Mouse (Mus musculus) gastrocnemius, adult 8-10 months (tissue): ENCODE data around the gene Ryk. TPM values are rescaled to one million over a fixed set of nuclear protein-coding genes. Genes with fewer than 3 reads are reported as not detected.

Experiments
- DNase-seq, 2 experiments: peaks; one replicate each; pipeline ENCODE4 v3.0.0; 2022; ENCODE audit warnings: low spot score in 2 of 2
- total RNA-seq, 4 experiments: library from RNA; stranded (reverse); gene quantifications; 2 replicates each; pipeline ENCODE4 v1.2.4; 2022

Gene Ryk
- total RNA-seq, result 10 to 100 TPM; 51.3 to 60.1 (median 53.4) TPM

DNA sequence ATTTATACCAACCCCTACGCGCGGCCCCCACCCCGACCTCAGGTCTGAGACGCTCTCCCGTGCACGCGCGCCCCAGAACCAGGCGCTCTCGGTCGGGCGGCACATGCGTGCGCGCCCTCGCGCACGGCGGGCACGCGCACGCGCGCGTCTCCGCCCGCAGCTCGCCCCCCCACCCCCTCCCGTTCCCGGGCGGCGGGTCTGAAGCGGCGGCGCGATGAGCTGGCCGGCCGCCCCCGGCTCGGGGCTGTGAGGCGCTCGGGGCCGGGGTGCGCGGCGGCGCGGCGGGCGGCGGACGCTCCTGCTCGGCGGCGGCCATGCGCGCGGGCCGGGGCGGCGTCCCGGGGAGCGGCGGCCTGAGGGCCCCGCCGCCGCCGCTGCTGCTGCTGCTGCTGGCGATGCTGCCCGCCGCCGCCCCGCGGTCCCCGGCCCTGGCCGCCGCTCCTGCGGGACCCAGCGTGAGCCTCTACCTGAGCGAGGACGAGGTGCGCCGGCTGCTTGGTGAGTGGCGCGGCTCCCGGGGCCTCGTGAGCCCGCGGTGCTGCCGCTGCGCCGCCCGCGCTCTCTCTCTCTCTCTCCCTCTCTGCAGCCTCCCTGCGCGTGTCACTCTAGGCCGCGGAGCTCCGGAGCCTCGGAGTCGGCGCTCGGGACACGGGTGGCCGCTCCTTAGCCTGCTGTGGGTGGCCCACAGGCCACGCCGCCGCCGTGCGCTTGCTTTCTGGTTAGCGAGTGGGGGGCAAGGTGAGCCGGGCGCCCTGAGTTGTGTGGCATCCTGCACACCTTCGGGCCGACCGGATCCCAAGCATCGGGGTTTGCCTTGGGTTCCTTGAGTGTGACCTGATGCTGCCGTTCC is at the start of gene Ryk:
TSS of gene Ryk (plus strand) at position 176 of the 850 bp plus-strand sequence.
- DNase-seq, result peak; percentile 77 to 82

DNA sequence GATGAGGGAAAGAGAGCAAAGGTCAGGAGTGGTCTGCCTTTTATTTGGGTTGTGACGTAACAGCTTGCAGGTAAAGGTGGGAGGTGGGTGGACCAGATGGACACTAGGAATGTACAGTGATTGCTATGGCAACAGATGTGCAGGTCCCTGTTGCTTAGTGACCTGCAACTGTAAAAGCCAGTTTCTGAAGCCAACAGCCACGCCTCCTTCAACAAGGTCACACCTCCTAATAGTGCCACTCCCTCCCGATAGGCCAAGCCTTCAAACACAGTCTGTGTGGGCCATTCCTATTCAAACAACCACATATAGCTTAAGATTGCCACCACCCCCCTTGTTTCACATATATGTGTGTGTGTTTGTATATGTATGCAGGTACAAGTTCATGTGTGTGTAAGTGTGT is 45.2 kb upstream of the Ryk start:
- DNase-seq, result no peak

DNA sequence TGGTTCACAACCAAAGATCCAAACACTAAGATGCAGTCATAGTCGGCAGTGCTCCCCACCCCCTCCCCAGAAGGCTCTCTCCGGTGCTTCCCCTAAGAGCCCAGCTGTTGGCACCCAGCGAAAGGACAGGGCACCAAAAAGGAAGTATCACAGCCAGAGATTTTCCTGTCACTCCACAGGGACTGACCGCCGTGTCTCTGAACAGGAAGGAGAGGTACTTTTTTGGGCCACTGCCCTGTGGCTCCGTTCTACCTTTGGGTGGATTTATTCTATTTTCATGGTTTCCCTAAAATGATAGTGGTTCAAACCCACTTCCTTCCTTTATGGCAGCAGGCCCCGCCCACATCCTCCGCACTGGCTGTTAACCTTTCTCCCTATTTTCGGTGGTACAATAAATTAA is 42.9 kb upstream of the Ryk start:
- no peak for DNase-seq

DNA sequence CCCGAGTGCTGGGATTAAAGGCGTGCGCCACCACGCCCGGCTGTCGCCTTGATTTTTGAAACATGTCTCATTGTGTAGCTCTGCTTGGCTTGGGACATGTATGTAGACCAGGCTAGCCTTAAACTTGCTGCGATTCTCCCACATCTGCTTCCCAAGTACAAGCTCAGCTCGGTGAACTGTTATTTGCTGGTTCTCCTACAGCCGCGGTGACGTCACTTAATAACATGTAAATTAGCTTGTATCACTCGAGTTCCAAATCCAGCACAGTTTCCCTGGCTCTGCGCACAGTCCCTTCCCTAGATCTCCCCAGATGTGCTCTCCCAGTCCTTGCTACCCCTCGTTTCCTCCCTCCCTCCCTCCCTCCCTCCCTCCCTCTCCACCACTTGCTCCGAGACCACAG is 41.9 kb upstream of the Ryk start:
- no peak for DNase-seq

DNA sequence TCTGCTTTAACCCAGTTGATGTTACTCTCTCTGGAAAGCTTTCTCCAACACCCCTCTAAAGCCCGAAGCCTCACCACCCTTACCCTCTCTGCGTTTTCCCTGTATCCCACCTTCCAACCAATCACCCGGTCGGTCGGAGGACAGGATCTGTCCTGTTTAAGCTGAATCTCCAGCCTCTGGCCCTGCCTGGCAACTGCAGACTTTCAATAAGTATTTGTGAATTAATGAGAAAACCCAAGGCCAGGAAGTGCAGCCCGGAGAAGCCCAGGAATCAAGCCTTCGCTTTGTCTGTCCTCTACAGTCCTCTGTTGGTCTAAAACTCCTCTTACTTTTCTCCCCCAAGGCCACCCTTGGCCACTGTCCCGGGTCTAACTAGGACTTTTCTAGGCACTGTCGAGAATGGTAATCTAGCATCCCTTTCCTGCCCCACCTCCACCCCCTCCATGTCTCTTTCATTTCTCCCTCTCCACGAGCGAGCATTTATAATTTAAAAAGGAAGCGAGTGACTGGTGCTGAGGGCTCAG is 41.4 kb upstream of the Ryk start:
- no peak for DNase-seq

DNA sequence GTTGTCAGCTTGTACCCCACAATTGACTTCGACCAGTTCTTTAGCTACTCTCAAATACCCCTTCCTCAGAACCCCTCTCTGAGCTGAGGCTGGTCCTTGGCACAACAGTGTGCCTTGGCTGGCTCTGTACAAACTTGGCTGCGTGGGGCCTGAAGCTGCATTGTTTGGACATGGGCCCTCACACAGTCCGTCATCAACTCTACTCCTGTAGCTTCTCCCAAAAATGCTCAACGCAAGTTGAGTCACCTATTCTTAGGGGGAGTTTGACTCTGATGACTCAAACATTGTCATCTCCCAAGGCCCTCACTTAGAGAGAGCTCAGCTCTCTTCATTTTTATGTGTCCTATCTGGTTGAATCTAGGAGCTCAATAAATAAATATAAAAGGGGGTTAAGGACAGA is 36.3 kb upstream of the Ryk start:
- DNase-seq, result no peak

DNA sequence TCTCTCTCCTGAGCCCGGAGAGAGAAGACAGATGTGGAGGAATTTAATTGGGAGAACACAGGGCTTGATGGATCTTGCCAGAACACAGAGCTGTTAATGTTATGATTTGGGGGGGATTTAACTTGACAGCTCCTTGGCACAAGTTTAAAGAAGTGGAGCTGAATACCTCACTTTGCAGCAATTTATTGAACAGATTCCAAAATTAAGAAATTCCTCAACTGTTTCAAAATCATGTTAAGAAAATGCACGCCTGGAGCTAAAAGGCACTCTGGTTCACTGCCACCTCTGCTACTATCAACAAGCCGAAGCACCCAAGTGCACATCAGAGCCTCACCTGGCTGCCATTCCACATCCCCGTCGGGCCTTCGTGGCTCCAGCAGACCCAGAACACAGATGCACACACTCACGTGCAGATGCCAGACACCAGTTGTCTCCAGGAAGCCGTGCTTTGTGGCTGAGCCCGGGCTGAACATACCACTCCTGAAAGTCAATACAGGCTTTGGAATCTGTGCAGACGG is 28.6 kb upstream of the Ryk start:
- DNase-seq, result no peak

DNA sequence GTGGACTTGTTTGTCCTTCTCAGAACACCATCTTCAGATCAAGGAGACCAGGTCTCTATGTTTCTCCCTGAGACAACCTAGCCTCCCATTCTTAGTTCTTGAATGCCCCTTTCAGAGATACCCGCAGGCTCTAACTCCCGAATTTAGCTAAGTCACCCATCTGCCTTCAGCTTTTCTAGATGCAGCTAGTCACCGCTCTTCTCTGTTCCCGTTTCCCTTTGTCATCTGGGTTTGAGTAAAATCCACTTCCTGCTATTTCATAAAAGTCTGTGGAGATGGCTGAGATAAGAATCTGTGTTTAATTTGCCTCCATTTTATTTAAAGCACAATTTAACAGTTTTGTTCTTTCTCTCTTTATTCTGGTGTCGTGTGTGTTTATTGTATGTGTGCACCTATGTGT is 23.5 kb upstream of the Ryk start:
- no peak for DNase-seq

DNA sequence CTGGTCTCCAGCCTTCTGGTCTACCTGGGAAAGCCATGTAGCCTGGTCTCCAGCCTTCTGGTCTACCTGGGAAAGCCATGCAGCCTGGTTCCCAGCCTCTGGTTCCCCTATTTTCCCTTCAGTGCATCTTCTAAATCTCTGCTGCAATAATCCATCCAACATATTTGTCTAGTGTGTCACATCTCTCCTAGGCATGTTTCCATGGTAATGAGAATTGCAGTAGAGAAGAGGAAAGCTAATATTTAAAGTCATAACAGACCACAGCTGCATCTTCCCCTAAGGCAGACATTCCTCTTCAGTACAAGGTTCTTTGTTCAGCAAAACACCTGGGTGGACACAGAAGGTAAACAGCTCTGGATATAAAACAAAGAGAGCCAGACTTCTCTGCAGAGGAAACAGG is 16.5 kb upstream of the Ryk start:
- no peak for DNase-seq

DNA sequence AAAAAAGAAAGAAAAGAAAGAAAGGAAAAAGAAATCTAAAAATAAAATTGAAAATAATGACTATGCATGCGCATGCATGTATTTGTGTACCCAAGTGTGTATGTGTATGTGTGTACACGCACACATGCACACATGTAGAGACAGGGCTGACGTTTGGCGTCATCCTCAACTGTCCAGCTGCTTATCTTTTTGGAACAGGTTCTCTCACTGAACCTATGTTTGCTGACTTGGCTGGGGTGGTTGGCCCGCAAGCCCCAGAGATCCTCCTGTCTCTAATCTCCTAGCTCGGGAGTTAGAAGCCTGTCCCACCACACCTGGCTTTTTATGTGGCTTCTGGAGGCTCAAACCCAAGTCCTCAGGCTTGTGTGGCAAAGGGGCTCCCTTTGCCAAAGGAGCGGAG is 6.1 kb upstream of the Ryk start:
- no peak for DNase-seq

DNA sequence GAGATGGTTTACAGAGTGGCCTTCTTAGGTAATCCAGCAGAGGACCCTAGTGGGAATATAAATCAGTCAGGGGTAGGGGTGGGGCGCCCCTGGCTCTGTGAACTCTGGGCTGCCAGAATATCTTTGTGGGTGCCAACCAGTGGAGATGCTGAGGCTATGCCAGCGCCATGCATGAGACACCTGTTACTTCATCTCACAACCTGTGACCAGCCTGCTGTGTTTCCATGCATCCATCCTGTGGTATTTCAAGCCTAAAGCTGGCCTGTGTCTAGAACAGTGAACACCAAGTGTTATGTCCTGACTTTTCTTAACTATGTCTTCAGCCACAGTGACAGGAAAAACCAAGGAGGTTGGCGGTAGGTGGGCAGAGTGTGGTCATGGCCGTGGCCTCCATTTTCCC is 3.2 kb upstream of the Ryk start:
- DNase-seq, result no peak

DNA sequence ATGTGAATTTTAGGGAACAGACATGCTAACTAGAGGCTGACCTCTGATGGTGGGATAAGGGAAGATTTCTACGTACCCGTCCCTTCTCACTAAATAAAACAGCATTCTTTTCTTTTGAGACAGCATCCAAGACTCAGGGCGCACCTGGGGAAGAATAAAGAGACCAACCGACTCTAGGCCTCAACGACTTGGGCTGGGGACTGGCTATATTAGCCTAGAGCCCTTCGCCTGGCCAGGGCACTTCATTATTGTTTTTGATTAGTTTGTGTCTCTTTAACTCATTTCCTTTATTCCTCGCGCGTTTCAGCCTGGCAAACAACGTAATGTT is 339 bp upstream of the Ryk start:
- no peak for DNase-seq

DNA sequence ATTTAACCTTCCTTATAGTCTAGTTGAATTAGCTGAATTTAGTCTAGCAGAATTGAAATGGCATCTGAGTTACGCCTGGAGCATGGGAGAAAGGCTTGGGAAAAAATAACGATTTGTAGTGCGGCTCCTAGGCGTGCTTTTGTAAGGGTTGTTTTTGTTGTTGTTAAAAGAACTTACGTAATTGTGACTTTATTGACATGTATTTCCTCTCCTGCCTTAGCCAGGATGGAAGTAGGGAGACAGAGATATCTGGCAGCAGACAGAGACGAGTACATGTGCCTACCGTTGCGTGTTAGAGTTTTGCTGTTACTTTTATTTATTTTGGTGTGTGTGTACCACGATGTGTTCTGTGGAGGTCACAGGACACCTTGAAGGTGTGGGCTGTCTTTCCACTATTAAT is 1.6 kb downstream of the Ryk start:
- DNase-seq, result no peak

DNA sequence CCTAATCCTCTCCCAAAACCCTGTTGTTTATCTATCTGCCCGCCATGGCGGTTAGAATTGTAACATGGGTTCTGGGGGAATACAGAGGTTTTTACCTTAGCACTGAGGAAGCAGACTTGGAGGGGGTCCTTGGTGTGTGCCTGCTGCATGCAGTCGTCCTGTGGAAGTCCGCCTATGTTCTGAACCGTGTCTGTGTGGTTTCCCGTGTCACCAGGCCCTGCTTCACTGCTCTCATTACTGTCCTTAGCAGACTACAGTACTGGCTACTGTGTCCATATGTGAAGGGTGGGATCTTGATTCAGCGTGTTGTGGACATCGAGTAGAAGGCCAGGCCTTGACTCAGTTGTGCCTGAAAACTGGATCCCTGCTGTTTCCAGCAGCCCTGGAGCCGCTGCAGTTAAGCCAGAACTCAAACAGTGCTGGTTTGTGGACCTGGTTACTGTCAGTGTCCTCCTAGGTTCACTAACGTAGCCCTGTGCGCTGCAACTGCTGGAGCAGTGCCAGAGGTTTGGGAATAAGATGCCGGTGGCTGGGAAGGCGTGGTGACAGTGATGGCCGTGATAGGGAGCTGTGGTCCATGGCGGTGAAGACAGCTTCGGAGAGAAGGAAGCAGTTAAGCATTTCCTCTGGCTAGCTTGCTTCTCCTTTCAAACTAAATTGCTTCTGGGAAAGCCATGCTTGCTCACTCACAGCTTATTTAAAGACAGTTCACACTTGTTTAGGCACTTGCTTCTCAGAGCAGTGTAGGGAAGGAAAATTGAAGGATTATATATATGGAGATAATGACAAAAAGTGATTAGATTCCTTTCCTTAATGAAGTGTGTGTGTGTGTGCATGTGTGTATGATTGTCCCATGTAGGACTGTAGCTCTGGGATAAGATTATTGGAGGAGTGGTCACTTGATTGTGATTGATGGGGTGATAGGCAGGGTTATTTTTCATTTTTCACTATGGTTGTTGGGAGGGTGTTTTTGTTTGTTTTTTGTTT is 6.4 kb downstream of the Ryk start:
- DNase-seq, result peak in 1 of 2 experiments; percentile 27

DNA sequence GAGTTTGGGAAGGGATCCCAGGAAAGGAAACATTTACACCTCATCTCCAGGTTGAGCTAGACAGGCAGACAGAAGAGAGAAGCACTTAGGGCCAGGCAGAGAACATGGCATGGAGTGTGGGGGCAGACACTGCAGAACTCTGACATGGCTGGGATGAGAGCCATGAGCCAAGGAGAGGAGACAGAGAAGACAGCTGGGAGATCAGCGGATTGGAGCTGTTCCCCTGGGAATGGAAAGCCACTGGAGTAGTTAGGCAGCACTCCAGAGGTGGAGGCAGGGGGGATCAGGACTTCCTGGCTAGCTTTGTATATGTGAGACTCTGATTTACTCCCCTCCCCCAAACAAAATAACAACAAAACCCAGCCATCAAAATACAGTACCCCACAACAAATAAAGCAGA is 7.1 kb downstream of the Ryk start:
- DNase-seq, result peak in 1 of 2 experiments; percentile 17

DNA sequence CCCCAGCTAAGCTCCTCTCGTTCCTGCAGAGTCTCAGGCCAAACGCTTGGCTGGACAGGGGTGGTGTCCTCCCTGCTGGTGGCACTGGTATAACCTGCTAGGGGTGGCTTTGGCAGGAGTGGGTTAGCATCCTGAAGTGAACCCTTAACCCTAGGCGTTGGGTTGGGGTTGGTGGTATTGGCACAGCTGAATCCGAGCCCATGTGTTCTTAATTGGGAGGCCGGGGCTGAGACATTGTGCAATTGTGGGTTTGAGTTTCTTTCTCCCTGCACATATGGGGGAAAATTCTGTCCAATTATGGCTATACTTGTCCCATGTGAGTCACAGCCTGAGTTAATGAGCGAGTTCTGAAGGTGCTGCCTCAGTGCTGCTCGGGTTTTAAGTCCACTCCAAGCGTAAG is 7.8 kb downstream of the Ryk start:
- no peak for DNase-seq

DNA sequence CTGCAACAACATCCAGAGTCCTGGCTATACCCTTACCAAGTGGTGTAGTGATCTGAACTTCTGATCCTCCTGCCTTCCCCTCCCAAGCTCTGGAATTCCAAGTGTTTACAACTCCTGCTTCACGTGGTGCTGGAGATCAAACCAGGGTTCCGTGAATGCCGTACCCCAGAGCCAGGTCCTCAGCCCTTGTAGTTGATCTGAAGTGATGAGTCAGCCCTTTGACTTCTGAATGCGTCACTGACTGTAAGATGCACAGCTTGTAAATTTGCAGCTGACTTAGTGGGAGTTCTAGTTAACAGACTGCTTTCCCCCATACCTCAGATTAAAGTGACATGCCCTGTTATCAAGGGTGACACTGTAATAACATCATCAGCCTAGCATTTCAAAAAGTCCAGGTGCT is 8.9 kb downstream of the Ryk start:
- DNase-seq, result no peak

DNA sequence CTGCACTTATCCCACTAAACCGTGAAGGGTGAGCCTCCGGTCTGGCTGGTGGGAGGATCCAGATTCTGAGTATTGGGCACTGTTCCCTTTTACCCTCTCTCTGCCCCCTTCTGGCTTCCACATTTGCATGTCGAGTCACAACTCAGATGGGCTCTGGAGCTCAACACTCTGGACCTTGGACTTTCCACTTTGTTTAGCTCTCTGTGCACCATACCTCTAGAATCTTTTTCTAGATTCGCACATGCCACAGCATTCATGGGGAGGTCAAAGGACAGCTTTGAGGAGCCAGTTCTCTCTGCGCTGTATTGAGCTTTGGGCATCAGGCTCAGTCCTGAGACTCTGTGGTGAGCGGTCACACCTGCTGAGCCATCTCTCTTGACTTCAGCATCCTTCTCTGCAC is 11.1 kb downstream of the Ryk start:
- DNase-seq, result no peak

DNA sequence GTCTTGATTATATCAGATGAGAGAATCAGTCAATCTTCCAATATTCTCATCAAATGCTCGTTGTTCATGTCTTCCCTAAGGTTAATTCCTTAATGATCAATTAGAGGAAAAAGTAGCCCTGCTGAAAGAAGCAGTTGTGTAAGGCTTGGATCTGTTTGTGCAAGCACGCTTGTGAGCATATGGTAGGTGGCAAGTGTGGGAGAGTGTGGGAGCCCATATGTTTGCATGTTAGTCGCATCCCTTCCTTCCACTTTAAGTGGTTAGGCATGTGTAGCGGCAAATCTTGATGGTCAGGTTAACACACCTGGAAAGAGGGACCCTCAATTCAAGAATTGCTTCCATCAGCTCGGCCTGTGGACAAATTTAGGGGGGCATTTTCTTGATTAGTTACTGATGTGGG is 11.6 kb downstream of the Ryk start:
- no peak for DNase-seq

DNA sequence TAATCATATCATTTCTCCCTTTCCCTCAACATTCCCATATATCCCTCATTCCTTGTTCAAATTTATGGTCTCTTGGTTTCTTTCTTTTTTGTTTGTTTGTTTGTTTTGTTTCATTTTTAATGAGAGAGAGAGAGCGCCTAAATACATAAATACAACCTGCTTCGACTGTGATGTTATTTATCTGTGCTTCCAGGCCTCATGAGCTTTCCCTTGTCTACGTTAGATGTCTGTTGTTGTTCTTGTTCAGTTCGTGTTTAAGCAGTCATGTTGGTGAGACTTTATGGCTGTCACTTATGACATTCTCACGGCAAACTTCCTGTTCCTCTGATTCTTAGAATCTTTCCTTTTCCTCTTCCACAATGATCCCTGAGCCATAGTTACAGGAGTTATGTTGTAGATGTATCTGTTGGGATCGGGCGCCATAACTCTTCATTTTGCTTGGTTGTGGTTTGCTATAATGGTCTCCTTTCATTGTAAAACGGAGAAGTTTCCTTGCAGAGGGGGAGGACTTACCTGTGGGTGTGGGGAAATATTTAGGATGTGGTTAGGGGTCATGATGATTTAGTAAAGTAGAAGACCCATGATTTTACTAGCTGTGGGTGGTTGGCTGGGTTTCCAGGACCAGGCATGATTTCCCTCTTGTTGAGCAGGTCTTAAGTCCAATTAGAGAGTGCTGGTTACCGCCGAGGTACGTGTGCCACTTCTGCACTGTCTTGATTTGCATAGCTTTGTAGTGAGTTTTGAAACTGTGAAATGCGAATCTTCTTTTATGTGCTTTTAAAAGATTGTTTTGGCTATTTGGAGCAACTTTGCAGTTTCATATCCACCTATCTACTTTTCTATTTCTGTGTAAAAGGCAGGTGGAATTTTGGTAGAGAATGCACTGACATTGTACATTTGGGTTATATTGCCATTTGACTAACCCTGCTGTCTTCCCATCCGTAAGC is 17.6 kb downstream of the Ryk start:
- no peak for DNase-seq

DNA sequence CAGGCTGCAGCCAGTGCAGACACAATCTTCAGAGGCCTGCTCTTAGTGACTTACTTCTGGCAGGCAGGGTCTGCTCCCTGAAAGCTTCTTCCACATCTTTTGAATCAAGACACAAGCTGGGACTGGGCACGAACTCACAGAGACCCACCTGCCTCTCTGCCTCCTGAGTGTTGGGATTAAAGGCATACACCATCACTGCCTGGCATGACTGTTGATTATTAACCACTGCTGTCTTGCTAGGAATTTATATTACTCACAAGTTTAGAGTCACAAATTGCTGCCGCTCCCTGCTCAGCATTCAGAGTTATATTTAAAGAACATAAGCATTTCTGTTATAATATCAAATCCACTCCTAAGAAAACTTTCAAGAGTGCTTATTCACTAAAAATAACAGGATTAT is 23.1 kb downstream of the Ryk start:
- DNase-seq, result no peak
